Mouse (Mus musculus): ENCODE results near the gene Lgr4. TPM values are rescaled to one million over a fixed set of nuclear protein-coding genes. Genes with fewer than 3 reads are reported as not detected.
A peak's percentile ranks its signal among the peaks of the same experiment; 100 is the strongest.

The Lgr4 gene
- polyA plus RNA-seq, 1 experiment = 6.7 TPM

DNA sequence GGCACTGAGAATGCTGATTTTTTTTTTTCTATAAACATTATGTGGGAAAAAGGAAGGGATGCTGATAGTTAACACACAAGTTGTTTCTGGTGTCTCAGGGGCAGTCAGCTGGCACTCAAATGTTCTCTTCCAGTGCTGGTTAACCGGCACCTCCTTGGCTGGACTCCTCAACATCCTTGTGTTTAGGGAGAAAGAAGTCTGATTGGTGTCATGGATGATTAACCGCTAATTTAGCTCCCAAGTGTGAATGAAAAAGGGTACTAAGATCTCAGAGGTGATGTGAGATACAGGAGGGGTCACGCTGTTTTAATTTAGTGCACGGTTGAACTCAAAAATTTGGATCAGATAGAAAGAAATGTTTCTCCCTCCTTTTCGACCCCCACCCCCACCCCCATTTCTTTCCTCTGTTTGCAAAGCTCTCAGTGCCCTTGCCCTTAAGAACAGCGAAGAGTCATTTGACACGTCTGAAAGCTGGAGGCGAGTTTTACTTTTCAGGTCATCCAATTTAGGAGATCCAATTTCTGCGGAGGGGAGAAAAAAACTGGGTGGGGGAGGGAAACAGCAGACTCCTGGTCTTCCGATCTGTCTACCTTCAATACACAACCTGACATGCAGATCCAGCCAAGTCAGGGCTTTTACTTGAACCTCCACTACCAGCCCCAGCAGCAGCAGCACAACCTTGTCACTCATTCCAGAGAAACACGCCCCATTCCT lies 508 bp upstream of the Lgr4 start:
- H3K79me3 ChIP-seq (ENCODE audit: low read depth) = peaks cover 11% of the 10 kb centered on the region
- H3K27me3 ChIP-seq (ENCODE audit: control insufficient read depth, insufficient read depth, insufficient read length) = no peaks in the 10 kb centered on the region
- TF ChIP-seq USF1 (IDR thresholded peaks at IDR 0.05; ENCODE audit: low read depth) = no peak
- no peak for TF ChIP-seq MYOG (IDR thresholded peaks at IDR 0.05; ENCODE audit: control insufficient read depth, extremely low read depth, insufficient read length)
- no peak for TF ChIP-seq CEBPB (IDR thresholded peaks at IDR 0.05; ENCODE audit: low read depth)
- no peak for TF ChIP-seq MYOD1 (IDR thresholded peaks at IDR 0.05; ENCODE audit: control insufficient read depth, insufficient read length, low read depth)
- TF ChIP-seq MAX (IDR thresholded peaks at IDR 0.05) = no peak
- TF ChIP-seq CTCF (IDR thresholded peaks at IDR 0.05; ENCODE audit: control insufficient read depth, insufficient read depth, insufficient read length) = no peak
- no peak for TF ChIP-seq FOSL1 (IDR thresholded peaks at IDR 0.05; ENCODE audit: insufficient read depth, low read length, poor library complexity, severe bottlenecking)
- peaks cover 5% of the 10 kb centered on the region for H3K36me3 ChIP-seq (ENCODE audit: control insufficient read depth, insufficient read depth)
- peaks cover 42% of the 10 kb centered on the region for H3K79me2 ChIP-seq (ENCODE audit: control insufficient read depth, insufficient read depth)
- H3ac ChIP-seq (ENCODE audit: control insufficient read depth, insufficient read length, low read depth) = no peak overlapping the region
- H3K4me3 ChIP-seq (ENCODE audit: insufficient read depth, poor library complexity, severe bottlenecking) = no peak overlapping the region

DNA sequence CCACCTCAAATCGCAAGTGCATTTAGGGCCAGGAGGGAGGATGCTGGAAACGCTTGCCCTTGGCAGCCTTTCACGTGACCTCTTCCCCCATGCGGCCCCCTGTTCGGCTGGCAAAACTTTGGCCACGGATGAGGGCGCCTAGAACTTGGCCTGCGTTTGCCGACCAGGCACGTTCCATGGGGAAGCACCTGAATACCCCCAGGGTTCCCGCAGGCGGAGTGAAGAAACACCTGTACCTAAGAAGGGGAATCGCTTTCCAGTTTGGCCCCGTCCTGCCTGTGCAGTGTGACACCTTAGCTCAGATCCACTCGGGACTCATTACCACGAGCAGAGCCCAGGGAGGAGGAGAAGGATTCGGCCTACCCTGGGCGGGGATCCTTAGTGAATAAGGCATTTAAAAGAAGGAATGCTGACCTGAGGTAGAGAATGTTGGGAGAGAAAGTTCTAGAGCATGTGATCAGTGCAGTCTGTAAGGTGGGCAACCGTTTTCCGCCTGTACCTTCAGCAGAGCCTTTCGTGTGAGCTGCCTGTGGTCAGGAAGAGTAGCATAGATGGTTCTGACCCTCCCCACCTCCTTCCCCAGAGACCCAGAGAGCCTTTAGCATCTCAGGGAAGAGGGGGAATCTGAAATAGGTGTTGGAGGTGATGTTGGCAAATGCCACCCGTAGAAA lies 1.3 kb downstream of the Lgr4 start:
- TF ChIP-seq MYOD1 (IDR thresholded peaks at IDR 0.05; ENCODE audit: control insufficient read depth, insufficient read length, low read depth) (no peak), MAX (IDR thresholded peaks at IDR 0.05) (no peak), CTCF (IDR thresholded peaks at IDR 0.05; ENCODE audit: control insufficient read depth, insufficient read depth, insufficient read length) (no peak), USF1 (IDR thresholded peaks at IDR 0.05; ENCODE audit: low read depth) (peak; percentile 24)
- Histone ChIP-seq H3K79me3 (ENCODE audit: low read depth) (peaks cover 13% of the 10 kb centered on the region), H3ac (ENCODE audit: control insufficient read depth, insufficient read length, low read depth) (peak overlapping the region; percentile 25), H3K4me3 (ENCODE audit: insufficient read depth, poor library complexity, severe bottlenecking) (peak overlapping the region; percentile 69), H3K36me3 (ENCODE audit: control insufficient read depth, insufficient read depth) (peaks cover 5% of the 10 kb centered on the region), H3K79me2 (ENCODE audit: control insufficient read depth, insufficient read depth) (peaks cover 57% of the 10 kb centered on the region), H3K27me3 (ENCODE audit: control insufficient read depth, insufficient read depth, insufficient read length) (no peaks in the 10 kb centered on the region)

DNA sequence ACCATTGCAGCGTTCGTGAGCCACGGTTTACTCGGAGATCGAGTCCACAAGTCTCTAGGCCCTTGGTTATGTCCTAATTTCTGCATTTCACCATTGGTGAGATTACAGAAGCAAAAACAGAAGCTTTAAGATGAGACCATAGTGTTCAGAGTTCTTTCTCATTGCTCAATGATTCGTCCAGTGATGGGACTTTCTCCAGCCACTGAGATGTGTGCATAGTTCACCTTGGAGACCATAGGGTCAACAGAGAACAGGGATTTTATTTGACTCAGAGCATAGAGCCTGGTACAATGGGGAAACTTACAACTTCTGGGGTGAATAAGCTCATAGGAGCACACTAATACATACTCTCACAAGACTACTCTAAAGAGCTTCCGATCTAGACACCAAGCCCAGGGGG lies 3.0 kb downstream of the Lgr4 start:
- H3K4me3 ChIP-seq (ENCODE audit: insufficient read depth, poor library complexity, severe bottlenecking) = no peak overlapping the region
- TF ChIP-seq FOSL1 (IDR thresholded peaks at IDR 0.05; ENCODE audit: insufficient read depth, low read length, poor library complexity, severe bottlenecking) (no peak), MYOG (IDR thresholded peaks at IDR 0.05; ENCODE audit: control insufficient read depth, extremely low read depth, insufficient read length) (no peak), MYOD1 (IDR thresholded peaks at IDR 0.05; ENCODE audit: control insufficient read depth, insufficient read length, low read depth) (no peak), MAX (IDR thresholded peaks at IDR 0.05) (no peak), USF1 (IDR thresholded peaks at IDR 0.05; ENCODE audit: low read depth) (no peak), CEBPB (IDR thresholded peaks at IDR 0.05; ENCODE audit: low read depth) (no peak), CTCF (IDR thresholded peaks at IDR 0.05; ENCODE audit: control insufficient read depth, insufficient read depth, insufficient read length) (no peak)
- H3K36me3 ChIP-seq (ENCODE audit: control insufficient read depth, insufficient read depth) = peaks cover 5% of the 10 kb centered on the region
- H3K27me3 ChIP-seq (ENCODE audit: control insufficient read depth, insufficient read depth, insufficient read length) = no peaks in the 10 kb centered on the region
- no peak overlapping the region for H3ac ChIP-seq (ENCODE audit: control insufficient read depth, insufficient read length, low read depth)
- peaks cover 68% of the 10 kb centered on the region for H3K79me2 ChIP-seq (ENCODE audit: control insufficient read depth, insufficient read depth)
- H3K79me3 ChIP-seq (ENCODE audit: low read depth) = peaks cover 17% of the 10 kb centered on the region

DNA sequence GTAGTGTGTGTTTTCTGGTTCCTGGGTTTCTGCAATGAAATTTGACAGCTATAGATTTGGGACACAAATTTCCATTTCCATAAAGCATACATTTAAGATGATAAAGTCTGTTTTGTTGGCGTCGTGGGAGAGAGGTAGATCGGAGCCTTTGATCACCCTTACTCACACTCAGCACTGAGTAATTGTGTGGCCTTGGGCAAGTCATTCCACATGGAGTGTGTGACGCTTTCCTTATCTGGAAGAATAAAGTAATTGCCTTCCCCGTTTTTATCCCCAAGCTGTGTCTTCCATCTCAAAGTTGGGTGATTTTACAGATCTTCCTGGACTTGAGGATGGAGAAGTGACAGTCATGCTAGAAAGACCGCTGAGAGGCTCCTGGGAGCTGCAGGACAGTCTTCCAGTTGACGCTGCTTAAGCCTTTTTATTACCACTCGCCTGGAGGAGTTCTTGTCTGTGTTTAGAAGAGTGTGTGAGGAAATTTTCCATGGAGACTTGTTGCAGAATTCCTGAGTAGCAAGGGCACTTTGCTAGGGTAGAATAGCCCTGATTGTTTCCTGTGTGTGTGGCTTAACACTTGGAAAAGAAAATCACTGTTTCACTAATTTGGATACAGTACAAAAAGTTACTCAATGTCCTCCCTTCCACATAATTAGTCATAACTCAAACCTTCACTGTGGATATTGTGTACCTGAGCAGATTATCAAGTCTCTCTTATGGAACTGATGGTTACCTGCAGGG lies 4.0 kb downstream of the Lgr4 start:
- TF ChIP-seq MYOG (IDR thresholded peaks at IDR 0.05; ENCODE audit: control insufficient read depth, extremely low read depth, insufficient read length) = no peak
- no peak for TF ChIP-seq USF1 (IDR thresholded peaks at IDR 0.05; ENCODE audit: low read depth)
- TF ChIP-seq CEBPB (IDR thresholded peaks at IDR 0.05; ENCODE audit: low read depth) = no peak
- no peak for TF ChIP-seq CTCF (IDR thresholded peaks at IDR 0.05; ENCODE audit: control insufficient read depth, insufficient read depth, insufficient read length)
- no peak for TF ChIP-seq MAX (IDR thresholded peaks at IDR 0.05)
- TF ChIP-seq FOSL1 (IDR thresholded peaks at IDR 0.05; ENCODE audit: insufficient read depth, low read length, poor library complexity, severe bottlenecking) = no peak
- no peak for TF ChIP-seq MYOD1 (IDR thresholded peaks at IDR 0.05; ENCODE audit: control insufficient read depth, insufficient read length, low read depth)
- Histone ChIP-seq H3K4me3 (ENCODE audit: insufficient read depth, poor library complexity, severe bottlenecking) (no peak overlapping the region), H3ac (ENCODE audit: control insufficient read depth, insufficient read length, low read depth) (no peak overlapping the region), H3K27me3 (ENCODE audit: control insufficient read depth, insufficient read depth, insufficient read length) (no peaks in the 10 kb centered on the region), H3K79me2 (ENCODE audit: control insufficient read depth, insufficient read depth) (peaks cover 77% of the 10 kb centered on the region), H3K36me3 (ENCODE audit: control insufficient read depth, insufficient read depth) (peaks cover 5% of the 10 kb centered on the region), H3K79me3 (ENCODE audit: low read depth) (peaks cover 24% of the 10 kb centered on the region)

DNA sequence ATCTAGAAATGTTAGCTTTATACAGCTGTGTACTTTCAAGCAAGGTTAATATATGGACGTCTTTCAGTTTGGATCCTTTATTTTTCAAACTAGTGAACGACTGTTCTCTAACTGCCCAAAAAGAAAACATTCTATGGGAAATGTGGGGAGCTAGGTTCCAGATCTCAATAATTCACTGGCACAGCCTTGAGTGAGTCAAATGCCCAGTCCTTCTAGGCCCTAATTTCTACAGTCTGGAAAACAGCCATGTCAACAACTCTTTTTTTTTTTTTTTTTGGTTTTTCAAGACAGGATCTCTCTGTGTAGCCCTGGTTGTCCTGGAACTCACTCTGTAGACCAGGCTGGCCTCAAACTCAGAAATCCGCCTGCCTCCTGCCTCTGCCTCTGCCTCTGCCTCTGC lies 4.9 kb downstream of the Lgr4 start:
- Histone ChIP-seq H3K4me3 (ENCODE audit: insufficient read depth, poor library complexity, severe bottlenecking) (no peak overlapping the region), H3ac (ENCODE audit: control insufficient read depth, insufficient read length, low read depth) (no peak overlapping the region), H3K79me3 (ENCODE audit: low read depth) (peaks cover 26% of the 10 kb centered on the region), H3K79me2 (ENCODE audit: control insufficient read depth, insufficient read depth) (peaks cover 77% of the 10 kb centered on the region), H3K36me3 (ENCODE audit: control insufficient read depth, insufficient read depth) (peaks cover 5% of the 10 kb centered on the region), H3K27me3 (ENCODE audit: control insufficient read depth, insufficient read depth, insufficient read length) (no peaks in the 10 kb centered on the region)
- no peak for TF ChIP-seq CEBPB (IDR thresholded peaks at IDR 0.05; ENCODE audit: low read depth)
- no peak for TF ChIP-seq USF1 (IDR thresholded peaks at IDR 0.05; ENCODE audit: low read depth)
- no peak for TF ChIP-seq MYOD1 (IDR thresholded peaks at IDR 0.05; ENCODE audit: control insufficient read depth, insufficient read length, low read depth)
- no peak for TF ChIP-seq MYOG (IDR thresholded peaks at IDR 0.05; ENCODE audit: control insufficient read depth, extremely low read depth, insufficient read length)
- no peak for TF ChIP-seq MAX (IDR thresholded peaks at IDR 0.05)
- no peak for TF ChIP-seq CTCF (IDR thresholded peaks at IDR 0.05; ENCODE audit: control insufficient read depth, insufficient read depth, insufficient read length)
- TF ChIP-seq FOSL1 (IDR thresholded peaks at IDR 0.05; ENCODE audit: insufficient read depth, low read length, poor library complexity, severe bottlenecking) = no peak
